Mouse (Mus musculus) ES-Bruce4 (cell line): ENCODE data around the gene Gm17409.

ENCODE experiments used
- CTCF ChIP-seq: IDR thresholded peaks from one replicate; pipeline ENCODE4 v1.8.1; 2011; ENCODE audit warnings: low read depth, low read length
- EP300 ChIP-seq: IDR thresholded peaks from 2 replicates; pipeline ENCODE4 v1.6.1; 2011; ENCODE audit warnings: low read depth, low read length; ENCODE audit not compliant: insufficient read depth
- POLR2A ChIP-seq: IDR thresholded peaks from one replicate; pipeline ENCODE4 v1.8.1; 2011; ENCODE audit warnings: low read length; ENCODE audit not compliant: insufficient read depth

DNA sequence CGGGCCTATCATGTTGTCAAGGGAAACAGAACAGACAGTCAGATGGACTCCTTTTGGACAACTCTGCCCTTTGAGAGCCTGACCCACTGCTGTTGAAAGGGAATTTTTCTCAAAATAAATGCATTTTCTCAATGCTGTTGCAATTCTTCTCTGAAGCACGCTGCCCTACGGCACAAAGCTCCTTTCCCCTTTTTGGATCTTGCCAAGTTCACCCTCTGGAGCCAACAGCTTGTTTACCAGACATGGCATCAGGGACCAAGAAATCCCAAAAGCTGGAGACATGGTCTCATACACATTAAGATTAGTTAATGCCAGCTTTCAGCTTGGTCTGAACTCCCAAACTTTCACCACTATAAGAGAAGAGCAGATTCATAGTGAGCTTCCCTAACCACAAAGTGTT lies 33.0 kb upstream of the Gm17409 start:
- TF ChIP-seq CTCF (no peak), POLR2A (no peak), EP300 (no peak)
